Mouse (Mus musculus): ENCODE data around the gene C3.

DNA sequence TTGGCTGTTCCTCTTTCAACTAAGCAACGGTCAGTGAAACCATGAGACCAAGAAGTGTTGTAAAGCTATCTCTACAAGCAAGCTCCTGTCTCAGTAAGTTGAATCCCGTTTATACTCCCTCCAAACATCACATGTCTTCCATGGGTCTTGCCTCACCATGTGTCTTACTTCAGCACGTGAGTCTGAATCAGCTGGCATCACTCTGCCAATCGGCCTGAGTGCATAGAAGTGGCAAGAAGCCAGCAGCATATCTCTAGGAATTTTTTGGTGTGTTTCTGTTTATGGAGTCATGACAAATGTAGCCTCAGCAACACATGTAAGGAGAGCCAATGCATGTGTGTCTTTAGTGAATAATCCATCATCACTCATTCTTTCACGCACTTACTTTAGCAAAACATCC is 55.6 kb downstream of the C3 start:
- TF ChIP-seq CTCF (IDR thresholded peaks at IDR 0.05; ENCODE audit: extremely low read depth, insufficient read depth, insufficient read length, insufficient replicate concordance) (no peak), POLR2A (IDR thresholded peaks at IDR 0.05; ENCODE audit: low read depth, low read length) (no peak)
